Mouse (Mus musculus) thymus, postnatal 4 days (tissue): ENCODE data around the gene Ercc5.

ENCODE experiments used
- DNase-seq: peaks from one replicate; pipeline ENCODE4 v3.0.0; 2021

Ercc5 gene

DNA sequence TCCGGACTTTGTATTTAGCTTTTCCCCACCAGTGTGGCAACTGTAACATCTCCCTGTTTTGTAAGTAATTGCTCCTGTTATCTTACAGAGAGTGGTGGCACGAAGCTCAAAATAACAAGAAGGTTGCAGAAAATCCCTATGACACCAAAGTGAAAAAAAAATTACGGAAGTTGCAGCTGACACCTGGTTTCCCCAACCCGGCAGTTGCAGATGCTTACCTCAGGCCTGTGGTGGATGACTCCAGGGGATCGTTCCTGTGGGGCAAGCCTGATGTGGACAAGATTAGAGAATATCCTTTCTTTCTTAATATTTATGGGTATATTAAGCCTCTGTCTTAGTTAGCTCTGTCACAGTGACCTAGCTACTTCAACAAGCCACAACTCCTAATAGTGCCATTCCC is 30.5 kb downstream of the Ercc5 start:
- DNase-seq, result no peak

- no peak for DNase-seq
Observed at GRCm38 (mm10) chr1:44186396-44186795, 38.9 kb downstream of the Ercc5 start.

DNA sequence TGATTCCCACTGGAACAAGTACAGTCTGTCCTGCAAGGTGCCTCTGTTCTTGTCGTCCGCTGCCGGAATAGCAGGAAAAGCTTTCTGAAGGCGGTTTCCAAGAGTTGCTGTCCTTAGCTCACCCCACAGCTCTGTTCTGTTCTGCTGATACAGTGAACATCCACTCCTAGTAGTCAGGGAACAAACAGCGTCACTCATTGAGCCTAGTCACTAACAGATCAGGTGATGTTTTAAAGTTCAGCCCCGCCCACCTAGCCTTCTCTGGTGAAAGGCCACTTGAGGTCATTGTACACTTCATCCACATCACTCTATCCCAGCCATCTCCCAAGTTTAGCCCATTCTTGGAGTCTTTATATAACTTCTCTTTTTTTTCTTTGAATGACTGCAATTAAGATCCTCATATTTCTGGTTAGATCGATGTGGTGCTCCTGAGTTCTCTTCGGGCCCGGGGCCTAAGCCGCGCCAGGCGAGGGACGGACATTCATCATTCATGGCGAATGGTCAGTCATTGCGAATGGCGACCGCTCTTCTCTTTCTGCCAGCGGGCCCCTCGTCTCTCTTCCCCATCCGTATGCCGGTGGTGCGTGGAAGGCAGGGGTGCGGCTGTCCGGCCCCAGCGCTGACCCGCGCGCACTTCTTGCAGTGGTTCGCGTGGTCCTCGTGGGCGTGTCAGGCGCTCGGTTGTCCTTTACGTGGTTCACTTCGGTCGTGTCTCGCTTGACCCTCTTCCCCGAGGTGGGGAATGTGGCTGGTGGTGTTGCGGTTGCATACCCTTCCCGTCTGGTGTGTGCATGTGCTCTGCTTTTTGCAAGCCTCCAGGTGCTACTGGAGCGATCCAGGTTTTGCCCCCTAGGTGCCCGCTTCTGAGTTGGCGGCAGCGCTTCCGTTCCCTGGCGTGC is 51.0 kb downstream of the Ercc5 start:
- DNase-seq, result no peak

DNA sequence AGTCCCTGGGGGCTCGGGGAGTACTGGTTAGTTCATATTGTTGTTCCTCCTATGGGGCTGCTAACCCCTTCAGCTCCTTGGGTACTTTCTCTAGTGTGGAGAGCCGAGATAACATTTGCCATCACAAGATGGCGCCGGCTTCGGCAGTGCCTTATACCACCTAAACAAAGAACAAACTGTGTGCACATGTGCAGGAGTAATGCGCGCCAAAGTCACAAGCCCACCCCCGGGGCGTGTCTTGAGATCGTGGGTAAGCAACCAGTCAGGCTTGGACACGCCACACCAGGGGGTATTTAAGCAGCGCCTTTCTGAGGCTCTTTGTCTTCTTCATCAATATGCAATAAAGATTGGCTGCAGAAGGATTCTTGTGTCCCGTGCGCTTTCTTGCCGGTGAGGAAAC is 55.3 kb downstream of the Ercc5 start:
- no peak for DNase-seq

- no peak for DNase-seq
Observed at GRCm38 (mm10) chr1:44214443-44214842, 66.9 kb downstream of the Ercc5 start.

- no peak for DNase-seq
Observed at GRCm38 (mm10) chr1:44216352-44217116, 69.0 kb downstream of the Ercc5 start.

- no peak for DNase-seq
Observed at GRCm38 (mm10) chr1:44217118-44217517, 69.6 kb downstream of the Ercc5 start.

GRCm38 (mm10) chr1:44218876-44219275 is 71.3 kb downstream of the Ercc5 start, which contains the start of gene Mettl21e:
Mettl21e (minus strand) TSS chr1:44218961.
- DNase-seq, result no peak

DNA sequence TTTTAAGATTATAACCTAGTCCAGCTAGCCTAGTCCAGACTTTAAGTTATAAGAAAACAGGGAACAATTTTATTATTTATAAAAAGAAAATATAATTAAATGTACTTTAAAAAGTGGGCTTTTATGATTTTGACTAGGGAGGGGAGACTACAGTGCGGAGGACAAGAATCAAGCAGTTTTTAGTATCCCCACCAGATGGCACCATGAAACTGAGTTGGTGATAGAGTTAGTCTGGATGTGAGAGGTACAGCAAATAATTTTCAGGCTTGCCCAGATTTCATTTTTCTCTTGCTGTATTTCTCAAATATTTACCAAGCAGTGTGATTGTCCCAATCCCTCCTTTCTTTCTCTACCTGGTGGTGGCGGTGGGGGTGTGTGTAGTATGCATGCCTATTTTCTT is 81.5 kb downstream of the Ercc5 start:
- DNase-seq, result no peak
